Mouse (Mus musculus): ENCODE measurements around the gene Nlrc5. TPM values are rescaled to one million over a fixed set of nuclear protein-coding genes. Genes with fewer than 3 reads are reported as not detected.

Nlrc5 gene
- polyA plus RNA-seq, 1 experiment: 7.4 TPM

GRCm38 (mm10) chr8:94522482-94522881 lies 88.3 kb downstream of the Nlrc5 start:
- 67% methylated on average over 3 of the region's 3 CpGs for WGBS
- TF ChIP-seq POLR2A (IDR thresholded peaks at IDR 0.05; ENCODE audit: low read depth, low read length) (no peak), CTCF (IDR thresholded peaks at IDR 0.05; ENCODE audit: extremely low read depth, insufficient read length, insufficient replicate concordance, low read depth, low read length) (no peak)
- no peaks in the 10 kb centered on the region for H3K27me3 ChIP-seq (ENCODE audit: control insufficient read depth, insufficient read depth, low read length)

GRCm38 (mm10) chr8:94524554-94524953 lies 90.4 kb downstream of the Nlrc5 start:
- Histone ChIP-seq H3K27ac (ENCODE audit: insufficient read depth, low read depth, low read length) (no peak overlapping the region), H3K4me1 (ENCODE audit: control insufficient read depth, insufficient read depth, insufficient read length, low read length) (peaks cover 17% of the 10 kb centered on the region; the same call in 1 of the 2 replicates), H3K4me3 (ENCODE audit: low read depth, low read length) (no peak overlapping the region), H3K27me3 (ENCODE audit: control insufficient read depth, insufficient read depth, low read length) (no peaks in the 10 kb centered on the region), H3K36me3 (ENCODE audit: control insufficient read depth, insufficient read depth, low read length) (peaks cover 2% of the 10 kb centered on the region; the same call in 1 of the 2 replicates)
- TF ChIP-seq POLR2A (IDR thresholded peaks at IDR 0.05; ENCODE audit: low read depth, low read length) (no peak), CTCF (IDR thresholded peaks at IDR 0.05; ENCODE audit: extremely low read depth, insufficient read length, insufficient replicate concordance, low read depth, low read length) (no peak)
- 80% methylated on average over 9 of the region's 9 CpGs for WGBS

More at GRCm38 (mm10) chr8:94522482-94522881, 88.3 kb downstream of the Nlrc5 start:
- Histone ChIP-seq H3K4me3 (ENCODE audit: low read depth, low read length) (no peak overlapping the region), H3K36me3 (ENCODE audit: control insufficient read depth, insufficient read depth, low read length) (peaks cover 5% of the 10 kb centered on the region), H3K4me1 (ENCODE audit: control insufficient read depth, insufficient read depth, insufficient read length, low read length) (peaks cover under 1% of the 10 kb centered on the region; the same call in 1 of the 2 replicates), H3K27ac (ENCODE audit: insufficient read depth, low read depth, low read length) (no peak overlapping the region)

DNA sequence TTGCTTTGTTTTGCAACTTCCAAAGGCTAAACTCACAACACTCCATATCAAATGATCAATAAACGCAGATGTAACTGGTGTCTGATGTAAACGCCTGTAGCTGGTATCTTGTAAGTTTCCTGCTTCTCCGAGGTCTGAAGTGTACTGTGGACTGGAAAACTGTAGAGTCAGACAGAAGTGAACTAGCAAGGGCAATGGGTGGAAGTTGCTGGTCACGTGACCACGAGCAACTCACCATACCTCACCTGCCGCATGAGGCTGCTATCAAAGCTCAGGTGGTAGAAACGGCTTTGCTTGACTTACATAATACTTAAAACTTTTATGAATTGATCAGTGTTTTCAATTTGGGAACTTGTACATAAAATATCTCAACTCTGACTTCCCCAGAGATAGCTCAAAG lies 93.0 kb downstream of the Nlrc5 start:
- H3K27ac ChIP-seq (ENCODE audit: insufficient read depth, low read depth, low read length): peak overlapping the region; percentile 39; the same call in 1 of the 2 replicates
- no peaks in the 10 kb centered on the region for H3K27me3 ChIP-seq (ENCODE audit: control insufficient read depth, insufficient read depth, low read length)
- 53% methylated on average over 7 of the region's 7 CpGs for WGBS
- no peak overlapping the region for H3K4me3 ChIP-seq (ENCODE audit: low read depth, low read length)
- H3K4me1 ChIP-seq (ENCODE audit: control insufficient read depth, insufficient read depth, insufficient read length, low read length): peaks cover 29% of the 10 kb centered on the region; the same call in 1 of the 2 replicates
- peaks cover 2% of the 10 kb centered on the region; the same call in 1 of the 2 replicates for H3K36me3 ChIP-seq (ENCODE audit: control insufficient read depth, insufficient read depth, low read length)
- TF ChIP-seq POLR2A (IDR thresholded peaks at IDR 0.05; ENCODE audit: low read depth, low read length): no peak
- TF ChIP-seq CTCF (IDR thresholded peaks at IDR 0.05; ENCODE audit: extremely low read depth, insufficient read length, insufficient replicate concordance, low read depth, low read length): no peak

GRCm38 (mm10) chr8:94528245-94528644 lies 94.1 kb downstream of the Nlrc5 start:
- Histone ChIP-seq H3K36me3 (ENCODE audit: control insufficient read depth, insufficient read depth, low read length) (no peaks in the 10 kb centered on the region), H3K27me3 (ENCODE audit: control insufficient read depth, insufficient read depth, low read length) (0 out of 2 replicates have a peak, but pooled peaks cover 2% of the 10 kb centered on the region), H3K4me3 (ENCODE audit: low read depth, low read length) (no peak overlapping the region), H3K4me1 (ENCODE audit: control insufficient read depth, insufficient read depth, insufficient read length, low read length) (peaks cover 30% of the 10 kb centered on the region), H3K27ac (ENCODE audit: insufficient read depth, low read depth, low read length) (peak overlapping the region; percentile 24)
- TF ChIP-seq CTCF (IDR thresholded peaks at IDR 0.05; ENCODE audit: extremely low read depth, insufficient read length, insufficient replicate concordance, low read depth, low read length) (peak; percentile 52; the same call in 1 of the 2 replicates), POLR2A (IDR thresholded peaks at IDR 0.05; ENCODE audit: low read depth, low read length) (no peak)
- WGBS: 12% methylated on average over 4 of the region's 4 CpGs

GRCm38 (mm10) chr8:94529875-94530274 lies 95.7 kb downstream of the Nlrc5 start:
- no peak overlapping the region for H3K4me3 ChIP-seq (ENCODE audit: low read depth, low read length)
- WGBS: 52% methylated on average over 4 of the region's 4 CpGs
- H3K4me1 ChIP-seq (ENCODE audit: control insufficient read depth, insufficient read depth, insufficient read length, low read length): peaks cover 42% of the 10 kb centered on the region
- 0 out of 2 replicates have a peak, but pooled peaks cover 2% of the 10 kb centered on the region for H3K27me3 ChIP-seq (ENCODE audit: control insufficient read depth, insufficient read depth, low read length)
- H3K27ac ChIP-seq (ENCODE audit: insufficient read depth, low read depth, low read length): peak overlapping the region; percentile 81
- no peak for TF ChIP-seq POLR2A (IDR thresholded peaks at IDR 0.05; ENCODE audit: low read depth, low read length)
- TF ChIP-seq CTCF (IDR thresholded peaks at IDR 0.05; ENCODE audit: extremely low read depth, insufficient read length, insufficient replicate concordance, low read depth, low read length): no peak
- H3K36me3 ChIP-seq (ENCODE audit: control insufficient read depth, insufficient read depth, low read length): no peaks in the 10 kb centered on the region

DNA sequence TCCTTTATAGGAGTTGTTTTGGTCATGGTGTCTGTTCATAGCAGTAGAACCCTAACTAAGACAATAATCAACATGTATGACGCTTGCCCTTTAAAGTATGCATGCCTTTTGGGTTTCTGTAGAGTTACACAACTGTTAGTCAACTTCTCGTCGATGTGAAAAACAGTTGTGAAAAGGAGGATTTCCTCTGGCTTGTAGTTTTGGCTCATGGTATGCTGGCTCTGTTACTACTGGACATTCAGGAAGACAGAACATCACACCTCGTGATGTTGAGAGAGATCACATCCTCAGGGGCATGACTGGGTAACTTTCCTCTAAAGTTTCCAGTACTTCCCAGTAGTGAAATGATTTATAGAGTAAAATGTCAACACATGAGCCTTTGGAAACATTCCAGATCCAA lies 96.5 kb downstream of the Nlrc5 start:
- Histone ChIP-seq H3K36me3 (ENCODE audit: control insufficient read depth, insufficient read depth, low read length) (no peaks in the 10 kb centered on the region), H3K27me3 (ENCODE audit: control insufficient read depth, insufficient read depth, low read length) (0 out of 2 replicates have a peak, but pooled peaks cover 2% of the 10 kb centered on the region), H3K4me1 (ENCODE audit: control insufficient read depth, insufficient read depth, insufficient read length, low read length) (peaks cover 46% of the 10 kb centered on the region), H3K27ac (ENCODE audit: insufficient read depth, low read depth, low read length) (0 out of 2 replicates have a peak overlapping the region, but pooled peaks have one; percentile 13), H3K4me3 (ENCODE audit: low read depth, low read length) (no peak overlapping the region)
- no peak for TF ChIP-seq CTCF (IDR thresholded peaks at IDR 0.05; ENCODE audit: extremely low read depth, insufficient read length, insufficient replicate concordance, low read depth, low read length)
- no peak for TF ChIP-seq POLR2A (IDR thresholded peaks at IDR 0.05; ENCODE audit: low read depth, low read length)
- 86% methylated on average over 4 of the region's 4 CpGs for WGBS

DNA sequence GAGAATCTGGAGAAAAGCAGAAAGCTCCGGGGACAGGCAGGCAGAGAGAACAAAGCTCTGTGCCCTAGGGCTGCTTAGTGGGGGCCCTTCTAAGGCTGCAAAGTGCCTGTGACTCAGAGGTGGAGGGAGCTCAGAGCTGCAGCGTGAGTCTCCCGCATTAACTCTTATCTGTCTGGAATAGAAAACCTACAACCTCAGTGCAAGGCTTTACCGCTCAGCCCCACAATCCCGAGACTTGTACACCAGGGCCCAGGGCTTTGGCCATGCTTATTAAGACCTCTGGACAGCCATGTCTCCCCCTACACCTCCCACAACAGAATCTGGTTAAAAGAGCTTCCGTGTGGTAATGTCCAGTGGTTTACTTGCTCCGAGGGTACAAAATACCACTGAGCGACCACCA lies 97.8 kb downstream of the Nlrc5 start:
- no peak overlapping the region for H3K4me3 ChIP-seq (ENCODE audit: low read depth, low read length)
- H3K27me3 ChIP-seq (ENCODE audit: control insufficient read depth, insufficient read depth, low read length): 0 out of 2 replicates have a peak, but pooled peaks cover 2% of the 10 kb centered on the region
- peaks cover 58% of the 10 kb centered on the region for H3K4me1 ChIP-seq (ENCODE audit: control insufficient read depth, insufficient read depth, insufficient read length, low read length)
- H3K36me3 ChIP-seq (ENCODE audit: control insufficient read depth, insufficient read depth, low read length): no peaks in the 10 kb centered on the region
- no peak overlapping the region for H3K27ac ChIP-seq (ENCODE audit: insufficient read depth, low read depth, low read length)
- WGBS: 38% methylated on average over 8 of the region's 8 CpGs
- no peak for TF ChIP-seq POLR2A (IDR thresholded peaks at IDR 0.05; ENCODE audit: low read depth, low read length)
- no peak for TF ChIP-seq CTCF (IDR thresholded peaks at IDR 0.05; ENCODE audit: extremely low read depth, insufficient read length, insufficient replicate concordance, low read depth, low read length)

Data from small intestine, adult 2 months (tissue).